Mouse (Mus musculus): Measurements from ENCODE around the gene Ulk4.

DNA sequence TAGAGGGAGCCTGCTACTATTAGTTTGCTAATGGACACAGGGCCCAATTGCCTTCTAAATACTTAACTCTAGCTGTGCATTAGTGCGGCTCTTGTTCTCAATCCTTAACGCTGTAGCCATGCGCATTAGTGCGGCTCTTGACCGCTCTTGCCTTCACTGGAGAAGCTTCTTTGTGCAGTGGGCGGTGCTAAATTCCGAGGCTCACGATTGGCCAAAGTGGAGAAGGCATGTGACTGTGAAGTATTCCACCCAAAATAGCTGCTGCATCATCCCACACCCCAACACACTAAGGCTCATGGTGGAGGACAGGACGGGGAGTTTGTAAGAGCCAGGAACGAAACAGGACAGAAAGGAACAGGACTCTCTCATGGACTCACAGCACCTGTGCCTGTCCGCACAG, 58.4 kb downstream of the Ulk4 start:
- TF ChIP-seq CTCF (IDR thresholded peaks at IDR 0.05) (no peak), EP300 (IDR thresholded peaks at IDR 0.05; ENCODE audit: insufficient read depth, low read depth, low read length) (no peak), POLR2A (IDR thresholded peaks at IDR 0.05; ENCODE audit: insufficient read depth, low read depth, low read length) (no peak)
